Mouse (Mus musculus) ES-Bruce4 (cell line): ENCODE measurements around the gene Gsdma3.
"Not testable (repeated sequence)": the region's sequence is repeated elsewhere in the genome, so short reads cannot be mapped to it uniquely, and the experiment has no call there.

Source experiments
- EP300 ChIP-seq: IDR thresholded peaks from 2 replicates; pipeline ENCODE4 v1.6.1; 2011; ENCODE audit warnings: low read depth, low read length; ENCODE audit not compliant: insufficient read depth
- POLR2A ChIP-seq: IDR thresholded peaks from one replicate; pipeline ENCODE4 v1.8.1; 2011; ENCODE audit warnings: low read length; ENCODE audit not compliant: insufficient read depth

GRCm38 (mm10) chr11:98655076-98655475 is 28.9 kb downstream of the Gsdma3 start:
- not testable (repeated sequence) for TF ChIP-seq POLR2A, EP300
